Mouse (Mus musculus): Measurements from ENCODE around the gene Olfr1243.
"Not testable (repeated sequence)": the region's sequence is repeated elsewhere in the genome, so short reads cannot be mapped to it uniquely, and the experiment has no call there.

The Olfr1243 gene

DNA sequence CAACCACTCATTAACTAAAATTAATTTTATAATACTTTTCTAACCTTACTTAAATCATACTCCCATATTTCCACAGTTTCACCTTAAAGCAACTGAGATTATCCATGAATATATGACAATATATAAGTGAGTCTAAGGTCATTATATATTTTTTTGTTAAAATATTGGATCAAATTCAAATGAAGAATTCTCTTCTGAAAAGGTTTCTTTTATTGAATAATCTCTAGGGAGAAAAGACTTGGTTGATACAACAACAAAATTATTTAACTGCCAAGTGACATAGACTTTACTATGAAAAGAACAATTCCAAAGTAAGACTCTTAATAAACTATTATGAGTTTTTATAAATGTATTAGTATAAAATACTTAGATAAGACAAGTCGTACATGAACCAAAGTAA is at the start of gene Olfr1243:
Olfr1243 (minus strand) TSS at position 101 of the 400 bp plus-strand sequence.
- no peak for DNase-seq (ENCODE audit: extremely low spot score, low spot score)

DNA sequence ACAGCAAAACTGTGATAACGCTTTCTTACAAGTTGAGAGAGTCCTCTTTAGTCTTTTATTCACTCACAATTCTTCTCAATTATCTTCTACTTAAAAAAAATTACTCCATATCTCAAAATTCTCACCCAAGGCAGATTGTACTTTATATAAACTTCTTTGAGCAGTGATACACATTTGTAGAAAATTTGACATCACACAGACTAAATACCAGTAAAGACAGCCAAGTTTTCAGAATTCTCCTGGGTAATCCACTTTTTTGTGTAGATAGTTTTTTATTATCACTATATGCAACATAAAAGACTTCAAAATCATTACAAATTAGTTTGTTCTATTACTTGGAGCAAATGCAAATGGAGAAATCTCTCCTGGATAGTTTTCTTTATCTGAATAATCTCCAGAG is 47.1 kb upstream of the Olfr1243 start, which contains the start of gene Olfr1245:
Olfr1245 (minus strand) TSS at position 101 of the 400 bp plus-strand sequence.
- DNase-seq (ENCODE audit: extremely low spot score, low spot score): no peak

DNA sequence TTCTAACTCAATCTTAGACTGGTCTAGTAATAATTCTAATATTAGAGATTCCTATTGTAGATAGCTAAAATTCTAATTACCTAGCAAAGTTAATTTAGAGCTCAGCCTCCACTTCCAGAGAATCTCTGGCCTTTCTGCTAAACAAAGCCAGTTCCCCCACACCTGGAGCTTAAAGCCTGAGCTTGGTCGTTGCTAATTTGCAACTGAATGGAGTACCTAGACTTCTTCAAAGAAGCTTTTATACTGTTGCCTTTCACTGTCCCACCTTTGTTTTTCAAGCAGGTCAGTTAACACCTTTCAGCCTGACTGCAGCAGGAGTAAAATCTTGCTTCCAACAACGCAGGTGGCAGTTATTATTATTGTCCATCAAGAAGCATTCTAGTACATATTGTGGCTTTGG is 31.4 kb upstream of the Olfr1243 start:
- not testable (repeated sequence) for DNase-seq (ENCODE audit: extremely low spot score, low spot score)

DNA sequence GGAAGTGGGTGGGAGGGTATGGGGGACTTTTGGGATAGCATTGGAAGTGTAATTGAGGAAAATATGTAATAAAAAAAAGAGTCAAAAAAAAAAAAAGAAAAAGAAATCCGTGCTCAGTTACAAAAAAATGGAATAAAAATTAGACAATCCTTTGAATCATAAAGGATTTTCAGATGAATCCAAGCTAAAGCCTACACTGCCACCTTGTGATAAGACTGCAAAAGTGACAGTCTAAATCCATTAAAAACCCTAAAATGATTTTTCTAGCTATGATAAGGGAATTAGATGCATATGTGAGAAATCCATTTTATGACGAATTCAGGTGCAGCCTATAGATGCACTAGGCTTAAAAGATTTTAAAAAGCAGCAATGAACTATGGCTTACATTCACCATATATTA is 13.2 kb upstream of the Olfr1243 start:
- DNase-seq (ENCODE audit: extremely low spot score, low spot score): no peak

DNA sequence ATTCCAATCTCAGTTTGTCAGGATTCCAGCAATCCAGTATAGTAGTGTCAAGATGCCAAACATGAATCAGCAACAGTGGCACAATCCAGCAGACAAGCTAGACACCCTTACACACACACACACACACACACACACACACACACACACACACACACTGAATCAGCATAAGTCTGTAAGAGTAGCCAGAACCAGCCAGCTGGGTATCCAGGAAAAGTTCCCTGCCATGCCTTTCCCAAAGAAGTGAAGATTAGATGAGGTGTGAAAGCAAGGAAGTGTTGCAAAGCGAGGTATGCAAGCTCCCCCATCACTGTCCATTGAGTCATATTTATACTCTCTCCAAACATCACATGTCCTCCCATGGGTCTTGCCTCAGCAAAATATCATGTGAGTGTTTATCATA is 8.6 kb upstream of the Olfr1243 start:
- DNase-seq (ENCODE audit: extremely low spot score, low spot score): no peak

DNA sequence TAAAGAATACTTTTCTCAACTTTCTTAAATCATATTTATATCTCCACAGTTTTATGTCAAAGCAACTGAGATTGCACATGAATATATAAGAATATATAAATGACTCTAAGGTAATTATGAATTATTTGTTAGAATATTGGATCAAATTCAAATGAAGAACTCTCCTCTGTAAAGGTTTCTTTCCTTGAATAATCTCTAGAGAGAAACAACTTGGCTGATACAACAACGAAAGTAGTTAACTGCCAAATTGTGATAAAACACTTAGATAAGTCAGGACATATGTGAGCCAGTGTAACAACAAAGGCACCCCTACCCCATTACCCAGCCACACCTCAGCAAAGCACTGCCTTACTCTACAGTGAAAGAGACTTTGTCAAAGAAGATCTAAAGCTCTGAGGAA is 33.1 kb downstream of the Olfr1243 start, which contains the start of gene Olfr1242:
Olfr1242 (minus strand) TSS at position 101 of the 400 bp plus-strand sequence.
- no peak for DNase-seq (ENCODE audit: extremely low spot score, low spot score)

DNA sequence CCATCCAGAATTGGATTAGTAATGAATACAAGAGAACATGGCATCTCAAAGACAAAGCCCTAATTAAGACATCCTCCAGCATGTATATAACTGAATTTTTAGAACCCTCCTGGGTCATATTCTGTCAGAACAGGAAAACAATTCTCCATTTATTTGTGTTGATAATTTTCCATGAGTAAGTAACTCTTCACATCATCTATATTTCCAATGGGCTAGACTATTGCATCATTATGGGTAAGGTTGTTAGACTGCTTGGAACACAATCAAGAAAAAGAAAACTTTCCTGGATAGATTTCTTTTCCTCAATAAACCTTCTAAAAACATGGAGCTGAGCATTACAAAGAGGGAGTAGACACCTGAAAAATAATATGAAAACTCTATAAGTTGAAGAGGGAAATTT is 44.3 kb downstream of the Olfr1243 start, which contains the start of gene Olfr1241:
Olfr1241 (minus strand) TSS at position 101 of the 400 bp plus-strand sequence.
- no peak for DNase-seq (ENCODE audit: extremely low spot score, low spot score)

Data from neural tube, embryonic 10.5 days (tissue).